Comparison of ENCODE assay signal across 8 mouse cellular contexts in genomic region chr5:135263866-135264503, GRCm38 (mm10). TPM values are rescaled to one million over a fixed set of nuclear protein-coding genes. Genes with fewer than 3 reads are reported as not detected.
DNase-seq lines count a peak whose midpoint lies in the region; ATAC-seq and TF ChIP-seq lines count a peak whose summit lies in the region.

No protein-coding gene starts in this region.

- no peaks in the 10 kb centered on the region for H3K36me3 ChIP-seq in forebrain, postnatal 0 days (ENCODE audit: insufficient read depth)
- no peaks in the 10 kb centered on the region for H3K36me3 ChIP-seq in hindbrain, embryonic 12.5 days
- no peaks in the 10 kb centered on the region for H3K36me3 ChIP-seq in stomach, embryonic 15.5 days

- H3K27me3 ChIP-seq in forebrain, postnatal 0 days (ENCODE audit: insufficient read depth, low read length): no peaks in the 10 kb centered on the region
- H3K27me3 ChIP-seq in hindbrain, embryonic 12.5 days: no peaks in the 10 kb centered on the region
- no peaks in the 10 kb centered on the region for H3K27me3 ChIP-seq in stomach, embryonic 15.5 days (replicated peaks)

- no peak overlapping the region for H3K9ac ChIP-seq in forebrain, postnatal 0 days
- H3K9ac ChIP-seq in hindbrain, embryonic 12.5 days: peak overlapping the region; percentile 28
- no peak overlapping the region for H3K9ac ChIP-seq in stomach, embryonic 15.5 days

- no peak overlapping the region for H3K4me3 ChIP-seq in forebrain, postnatal 0 days (ENCODE audit: low read depth, low read length)
- no peak overlapping the region for H3K4me3 ChIP-seq in hindbrain, embryonic 12.5 days
- peak overlapping the region; percentile 11 for H3K4me3 ChIP-seq in stomach, embryonic 15.5 days (replicated peaks)

- 10% methylated on average over 17 of the region's 17 CpGs for WGBS in forebrain, postnatal 0 days
- WGBS in hindbrain, embryonic 12.5 days: 19% methylated on average over 17 of the region's 17 CpGs
- WGBS in stomach, embryonic 15.5 days: 12% methylated on average over 17 of the region's 17 CpGs

- ATAC-seq in forebrain, postnatal 0 days: peak; percentile 93
- peak; percentile 77 for ATAC-seq in hindbrain, embryonic 12.5 days (ENCODE audit: low FRiP score)
- ATAC-seq in stomach, embryonic 15.5 days (ENCODE audit: insufficient read depth, low FRiP score, low read depth): peak; percentile 77

- H3K4me2 ChIP-seq in forebrain, postnatal 0 days (ENCODE audit: low read depth): no peak overlapping the region
- peak overlapping the region; percentile 25; the same call in 1 of the 2 replicates for H3K4me2 ChIP-seq in hindbrain, embryonic 12.5 days (replicated peaks)
- H3K4me2 ChIP-seq in stomach, embryonic 15.5 days: peak overlapping the region; percentile 49

- H3K9me3 ChIP-seq in forebrain, postnatal 0 days (ENCODE audit: low read length): no peaks in the 10 kb centered on the region
- no peaks in the 10 kb centered on the region for H3K9me3 ChIP-seq in hindbrain, embryonic 12.5 days (replicated peaks)
- no peaks in the 10 kb centered on the region for H3K9me3 ChIP-seq in stomach, embryonic 15.5 days

- no peak for TF ChIP-seq CTCF in forebrain, postnatal 0 days (IDR thresholded peaks at IDR 0.05; ENCODE audit: low read depth)

- H3K27ac ChIP-seq in forebrain, postnatal 0 days (ENCODE audit: low read depth, low read length): peak overlapping the region; percentile 50
- peak overlapping the region; percentile 74 for H3K27ac ChIP-seq in hindbrain, embryonic 12.5 days
- H3K27ac ChIP-seq in stomach, embryonic 15.5 days: peak overlapping the region; percentile 16; the same call in 1 of the 2 replicates

- H3K4me1 ChIP-seq in forebrain, postnatal 0 days (ENCODE audit: insufficient read depth): no peaks in the 10 kb centered on the region
- H3K4me1 ChIP-seq in hindbrain, embryonic 12.5 days: peaks cover 23% of the 10 kb centered on the region
- H3K4me1 ChIP-seq in stomach, embryonic 15.5 days: peaks cover 11% of the 10 kb centered on the region

- peak; percentile 20 to 49 for DNase-seq in left cerebral cortex, adult 18-20 months (ENCODE audit: low spot score in 2 of 2)
- no peak for DNase-seq in left cerebral cortex, adult 11 months (ENCODE audit: low spot score)
- peak; percentile 63 for DNase-seq in forebrain, postnatal 0 days
- peak; percentile 54 to 70 for DNase-seq in layer of hippocampus, postnatal 36 days
- DNase-seq in lung, postnatal 4 days: peak; percentile 67 to 81
- DNase-seq in urinary bladder, postnatal 36 days (ENCODE audit: low spot score in 2 of 2): no peak

RNA-seq across cellular contexts. Expression of gene Fzd9, which starts 13.0 kb away (rescaled TPM):
- 1 to 10 TPM; 5.4 to 6.0 TPM for total RNA-seq in left cerebral cortex, adult 18-20 months (2021)
- total RNA-seq in forebrain, postnatal 0 days (2014; rRNA removed): 16.5 and 19.7 TPM in 2 replicates
- 14.2 and 16.6 TPM in 2 replicates for polyA plus RNA-seq in forebrain, postnatal 0 days (2015; fragmentation: Nextera tagmentation; extraction: Ambion mirVana)
- 16.0 and 16.2 TPM in 2 replicates for polyA plus RNA-seq in hindbrain, embryonic 12.5 days (2016; fragmentation: Nextera tagmentation; extraction: Ambion mirVana)
- 1 to 10 TPM; 4.1 to 5.7 TPM for total RNA-seq in layer of hippocampus, postnatal 36 days (2021)
- 0.90 and 1.4 TPM in 2 replicates for polyA plus RNA-seq in stomach, embryonic 15.5 days (2015; fragmentation: Nextera tagmentation; extraction: Ambion mirVana)

Comparison
In these comparisons a context has a peak if more than half of its experiments do, and no peak if none do; other contexts are left out.
1. DNase-seq: peak in left cerebral cortex, adult 18-20 months (2 of 2), forebrain, postnatal 0 days (single experiment), layer of hippocampus, postnatal 36 days (2 of 2) and lung, postnatal 4 days (2 of 2); none in left cerebral cortex, adult 11 months (single experiment) and urinary bladder, postnatal 36 days (0 of 2).
2. H3K27ac ChIP-seq: peak in every context shown above with its lines; median percentile 74 in hindbrain, embryonic 12.5 days; 50 in forebrain, postnatal 0 days; 16 in stomach, embryonic 15.5 days.
3. Peak in every context shown above with its lines, with median percentiles within 50 percentile points of each other: ATAC-seq.